In the genomic region with DNA sequence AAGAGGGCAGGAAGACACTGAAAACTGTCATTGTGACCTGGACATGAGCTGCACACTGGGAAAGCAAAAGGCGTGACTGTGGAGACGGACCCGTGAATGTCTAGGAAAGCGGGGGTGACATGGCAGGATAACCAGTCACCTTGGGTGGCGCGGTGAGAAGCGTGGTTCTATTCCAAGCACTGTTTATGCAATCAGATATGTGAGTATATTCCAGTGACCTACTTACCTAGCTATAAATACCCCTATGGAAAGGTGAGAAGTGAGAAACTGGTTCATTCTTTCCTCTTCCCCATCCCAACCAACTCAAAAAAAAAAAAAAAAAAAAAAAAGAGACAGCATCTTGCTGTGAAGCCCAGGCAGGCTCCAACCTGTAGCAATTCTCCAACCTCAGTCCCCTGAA, we compare ENCODE assay signal across 26 mouse cellular contexts. TPM values are rescaled to one million over a fixed set of nuclear protein-coding genes. Genes with fewer than 3 reads are reported as not detected.
DNase-seq lines count a peak whose midpoint lies in the region; ATAC-seq and TF ChIP-seq lines count a peak whose summit lies in the region.
"Had no signal": no experiment of that assay in that cellular context is flagged by ENCODE, and none has a peak within 500 bp of the region (broad histone marks: within the 10 kb centered on the region; RNA-seq: fewer than 3 reads in every experiment).

No protein-coding gene starts in this region.

- H3K4me1 ChIP-seq in erythroblast, embryonic 14.5 days (ENCODE audit: control insufficient read depth), result peaks cover 50% of the 10 kb centered on the region
- peaks cover 10% of the 10 kb centered on the region for H3K4me1 ChIP-seq in liver, embryonic 11.5 days (replicated peaks; ENCODE audit: control insufficient read depth, insufficient read depth, low read length)
- H3K4me1 ChIP-seq in liver, postnatal 0 days (ENCODE audit: insufficient read depth), result peaks cover 7% of the 10 kb centered on the region
- peaks cover 30% of the 10 kb centered on the region for H3K4me1 ChIP-seq in liver, embryonic 16.5 days (ENCODE audit: control insufficient read depth, low read depth, low read length)
- H3K4me1 ChIP-seq: embryonic facial prominence, embryonic 15.5 days; forebrain, embryonic 12.5 days; hindbrain, embryonic 15.5 days; neural tube, embryonic 15.5 days had no signal

- no peak overlapping the region for H3K27ac ChIP-seq in liver, embryonic 11.5 days (ENCODE audit: low read depth, low read length)
- H3K27ac ChIP-seq in liver, postnatal 0 days (ENCODE audit: low read depth), result no peak overlapping the region
- H3K27ac ChIP-seq in liver, embryonic 16.5 days (ENCODE audit: low read length), result 0 out of 2 replicates have a peak overlapping the region, but pooled peaks have one; percentile 7
- H3K27ac ChIP-seq: embryonic facial prominence, embryonic 15.5 days; forebrain, embryonic 12.5 days; hindbrain, embryonic 15.5 days; kidney, postnatal 0 days; neural tube, embryonic 15.5 days had no signal

- no peak for TF ChIP-seq EP300 in liver, postnatal 0 days (IDR thresholded peaks at IDR 0.05; ENCODE audit: low read depth)

- no peak for TF ChIP-seq CTCF in liver, postnatal 0 days (IDR thresholded peaks at IDR 0.05; ENCODE audit: low read depth)

- no peak overlapping the region for H3K9ac ChIP-seq in liver, embryonic 11.5 days (ENCODE audit: low read depth, low read length)
- no peak overlapping the region for H3K9ac ChIP-seq in liver, postnatal 0 days (replicated peaks)
- no peak overlapping the region for H3K9ac ChIP-seq in liver, embryonic 16.5 days (ENCODE audit: low read depth, low read length)
- H3K9ac ChIP-seq: embryonic facial prominence, embryonic 15.5 days; forebrain, embryonic 12.5 days; hindbrain, embryonic 15.5 days; neural tube, embryonic 15.5 days had no signal

- H3K27me3 ChIP-seq in erythroblast, embryonic 14.5 days (ENCODE audit: control insufficient read depth), result no peaks in the 10 kb centered on the region
- H3K27me3 ChIP-seq in liver, embryonic 11.5 days (replicated peaks; ENCODE audit: control insufficient read depth, insufficient read depth, low read length), result no peaks in the 10 kb centered on the region
- no peaks in the 10 kb centered on the region for H3K27me3 ChIP-seq in liver, postnatal 0 days (ENCODE audit: insufficient read depth, low read length)
- no peaks in the 10 kb centered on the region for H3K27me3 ChIP-seq in liver, embryonic 16.5 days (ENCODE audit: control insufficient read depth, insufficient read depth, low read depth, low read length)
- H3K27me3 ChIP-seq: embryonic facial prominence, embryonic 15.5 days; forebrain, embryonic 12.5 days; hindbrain, embryonic 15.5 days; neural tube, embryonic 15.5 days; Patski had no signal

- no peaks in the 10 kb centered on the region for H3K9me3 ChIP-seq in erythroblast, embryonic 14.5 days (ENCODE audit: control insufficient read depth, low read length)
- H3K9me3 ChIP-seq in liver, embryonic 11.5 days (ENCODE audit: control insufficient read depth, low read length), result no peaks in the 10 kb centered on the region
- H3K9me3 ChIP-seq in liver, postnatal 0 days (ENCODE audit: low read length), result no peaks in the 10 kb centered on the region
- no peaks in the 10 kb centered on the region for H3K9me3 ChIP-seq in liver, embryonic 16.5 days (replicated peaks; ENCODE audit: control insufficient read depth, low read length)
- H3K9me3 ChIP-seq: embryonic facial prominence, embryonic 15.5 days; forebrain, embryonic 12.5 days; hindbrain, embryonic 15.5 days; neural tube, embryonic 15.5 days had no signal

- H3K36me3 ChIP-seq in erythroblast, embryonic 14.5 days (ENCODE audit: control insufficient read depth), result peaks cover 5% of the 10 kb centered on the region
- peaks cover 2% of the 10 kb centered on the region; the same call in 1 of the 2 replicates for H3K36me3 ChIP-seq in liver, embryonic 11.5 days (ENCODE audit: control insufficient read depth, insufficient read depth, low read length)
- H3K36me3 ChIP-seq in liver, postnatal 0 days (replicated peaks; ENCODE audit: insufficient read depth, low read length), result no peaks in the 10 kb centered on the region
- no peaks in the 10 kb centered on the region for H3K36me3 ChIP-seq in liver, embryonic 16.5 days (ENCODE audit: control insufficient read depth, insufficient read depth)
- H3K36me3 ChIP-seq: embryonic facial prominence, embryonic 15.5 days; forebrain, embryonic 12.5 days; hindbrain, embryonic 15.5 days; neural tube, embryonic 15.5 days had no signal

- H3K4me3 ChIP-seq in erythroblast, embryonic 14.5 days (replicated peaks), result peak overlapping the region; percentile 28
- H3K4me3 ChIP-seq in liver, embryonic 11.5 days (ENCODE audit: low read depth, low read length), result no peak overlapping the region
- H3K4me3 ChIP-seq in liver, postnatal 0 days (ENCODE audit: low read depth, low read length), result no peak overlapping the region
- no peak overlapping the region for H3K4me3 ChIP-seq in liver, embryonic 16.5 days (ENCODE audit: low read depth, low read length)
- H3K4me3 ChIP-seq: embryonic facial prominence, embryonic 15.5 days; forebrain, embryonic 12.5 days; hindbrain, embryonic 15.5 days; myocyte; neural tube, embryonic 15.5 days had no signal

- peak overlapping the region; percentile 38 for H3K4me2 ChIP-seq in liver, embryonic 11.5 days
- H3K4me2 ChIP-seq in liver, postnatal 0 days (ENCODE audit: low read depth, low read length), result no peak overlapping the region
- H3K4me2 ChIP-seq in liver, embryonic 16.5 days (ENCODE audit: low read depth, low read length), result no peak overlapping the region
- H3K4me2 ChIP-seq: embryonic facial prominence, embryonic 15.5 days; forebrain, embryonic 12.5 days; hindbrain, embryonic 15.5 days; neural tube, embryonic 15.5 days had no signal

- no peak for ATAC-seq in erythroblast, adult 5-6 weeks (replicated peaks; ENCODE audit: low FRiP score, poor library complexity, severe bottlenecking)
- no peak for ATAC-seq in liver, embryonic 11.5 days (replicated peaks; ENCODE audit: low FRiP score)
- ATAC-seq in liver, postnatal 0 days, result no peak
- no peak for ATAC-seq in liver, embryonic 16.5 days (ENCODE audit: low read depth)
- ATAC-seq in megakaryocyte progenitor cell, adult 5-6 weeks (replicated peaks; ENCODE audit: poor library complexity), result no peak
- ATAC-seq: activated CD4-positive, CD25-positive, alpha-beta regulatory T cell, adult 4 months; intestine, postnatal 0 days; Patski had no signal

- no peak for DNase-seq in liver, embryonic 11.5 days (ENCODE audit: low spot score)
- no peak for DNase-seq in liver, postnatal 0 days
- DNase-seq in cerebellum, adult 9-11 months, result peak; percentile 37
- no peak for DNase-seq in right cerebral cortex, adult 2 months (ENCODE audit: low spot score in 2 of 2)
- DNase-seq: adrenal gland, postnatal 25 days; embryo, embryonic 11 days; heart, postnatal 36 days; left cerebral cortex, postnatal 4 days; lung, adult 18-20 months; lung, postnatal 36 days; midbrain, embryonic 14.5 days; retina, postnatal 1 day; thymus, postnatal 14 days had no signal

- WGBS in liver, embryonic 11.5 days, result 82% methylated on average over 7 of the region's 7 CpGs
- 89% methylated on average over 7 of the region's 7 CpGs for WGBS in liver, postnatal 0 days (ENCODE audit: insufficient replicate concordance)
- 89% methylated on average over 7 of the region's 7 CpGs for WGBS in liver, embryonic 16.5 days (ENCODE audit: insufficient replicate concordance)

RNA-seq across cellular contexts. Expression of a gene that starts 58.7 kb away (rescaled TPM):
- 0.06 and 0.11 TPM in 2 replicates for polyA plus RNA-seq in erythroblast, embryonic 14.5 days (2012)
- total RNA-seq in erythroblast, adult 5-6 weeks (2015; ENCODE audit: low replicate concordance), result 0.77 and 3.6 TPM in 2 replicates
- 1.1 and 2.1 TPM in 2 replicates for total RNA-seq in erythroblast, adult 5-6 weeks (2017; ENCODE audit: low replicate concordance)
- 34.6 and 39.0 TPM in 2 replicates for polyA plus RNA-seq in liver, embryonic 11.5 days (2014; fragmentation: Nextera tagmentation; extraction: Ambion mirVana)
- 10.8 and 11.8 TPM in 2 replicates for polyA plus RNA-seq in liver, postnatal 0 days (2015; fragmentation: Nextera tagmentation; extraction: Ambion mirVana)
- 17.5 and 18.2 TPM in 2 replicates for polyA plus RNA-seq in liver, embryonic 16.5 days (2015; fragmentation: Nextera tagmentation; extraction: Ambion mirVana)
- 9.4 and 9.6 TPM in 2 replicates for total RNA-seq in megakaryocyte progenitor cell, adult 5-6 weeks (2015)
- total RNA-seq in megakaryocyte progenitor cell, adult 5-6 weeks (2017), result 15.1 and 28.8 TPM in 2 replicates

RNA-seq across cellular contexts. Expression of a gene that starts 58.9 kb away (rescaled TPM):
- polyA plus RNA-seq in erythroblast, embryonic 14.5 days (2012), result 0.18 and 0.36 TPM in 2 replicates
- total RNA-seq in erythroblast, adult 5-6 weeks (2015; ENCODE audit: low replicate concordance), result 7.9 and 11.1 TPM in 2 replicates
- 5.6 and 13.0 TPM in 2 replicates for total RNA-seq in erythroblast, adult 5-6 weeks (2017; ENCODE audit: low replicate concordance)
- 21.9 and 24.1 TPM in 2 replicates for polyA plus RNA-seq in liver, embryonic 11.5 days (2014; fragmentation: Nextera tagmentation; extraction: Ambion mirVana)
- polyA plus RNA-seq in liver, postnatal 0 days (2015; fragmentation: Nextera tagmentation; extraction: Ambion mirVana), result 3.8 and 4.0 TPM in 2 replicates
- 8.7 and 8.8 TPM in 2 replicates for polyA plus RNA-seq in liver, embryonic 16.5 days (2015; fragmentation: Nextera tagmentation; extraction: Ambion mirVana)
- total RNA-seq in megakaryocyte progenitor cell, adult 5-6 weeks (2015), result 26.8 and 37.1 TPM in 2 replicates
- total RNA-seq in megakaryocyte progenitor cell, adult 5-6 weeks (2017), result 17.5 and 27.8 TPM in 2 replicates

Comparison
In these comparisons a context has a peak if more than half of its experiments do, and no peak if none do; other contexts are left out.
1. RNA of a gene that starts 58.7 kb away (polyA plus RNA-seq): 34.6 to 39.0 TPM in liver, embryonic 11.5 days, 17.5 to 18.2 TPM in liver, embryonic 16.5 days and 10.8 to 11.8 TPM in liver, postnatal 0 days; 0.06 to 0.11 TPM in erythroblast, embryonic 14.5 days; every median in the first group is over 10 times any median in the second.